ENCODE assay signal across 8 mouse cellular contexts in genomic region chr3:157533964-157534785, GRCm38 (mm10). TPM values are rescaled to one million over a fixed set of nuclear protein-coding genes. Genes with fewer than 3 reads are reported as not detected.
DNase-seq lines count a peak whose midpoint lies in the region; ATAC-seq and TF ChIP-seq lines count a peak whose summit lies in the region.

TSS of gene Zranb2 (plus strand) at chr3:157534160.

- H3K9me3 ChIP-seq in ES-E14 (ENCODE audit: control insufficient read depth, insufficient read depth, low read depth, low read length): no peaks in the 10 kb centered on the region
- no peaks in the 10 kb centered on the region; the same call in 1 of the 2 replicates for H3K9me3 ChIP-seq in forebrain, embryonic 14.5 days (replicated peaks; ENCODE audit: control insufficient read depth, low read length)
- peaks cover 3% of the 10 kb centered on the region; the same call in 1 of the 2 replicates for H3K9me3 ChIP-seq in liver, postnatal 0 days (ENCODE audit: low read length)
- no peaks in the 10 kb centered on the region for H3K9me3 ChIP-seq in neural tube, embryonic 13.5 days

- 0 out of 4 replicates have a peak, but pooled peaks cover 0 to 1% of the 10 kb centered on the region in 2 experiments for H3K4me1 ChIP-seq in ES-E14 (ENCODE audit: control insufficient read depth in 2 of 2, insufficient read depth in 2 of 2, low read length in 2 of 2, poor library complexity in 1 of 2)
- peaks cover 6% of the 10 kb centered on the region for H3K4me1 ChIP-seq in forebrain, embryonic 14.5 days (ENCODE audit: control insufficient read depth, insufficient read depth, low read length)
- H3K4me1 ChIP-seq in liver, postnatal 0 days (ENCODE audit: insufficient read depth): peaks cover 7% of the 10 kb centered on the region
- peaks cover 20% of the 10 kb centered on the region for H3K4me1 ChIP-seq in neural tube, embryonic 13.5 days (replicated peaks)

- no peak; the same call in 1 of the 2 replicates for TF ChIP-seq EP300 in liver, postnatal 0 days (IDR thresholded peaks at IDR 0.05; ENCODE audit: low read depth)

- peaks cover 4% of the 10 kb centered on the region for H3K36me3 ChIP-seq in ES-E14 (ENCODE audit: control insufficient read depth, insufficient read depth, low read length, poor library complexity, severe bottlenecking)
- H3K36me3 ChIP-seq in forebrain, embryonic 14.5 days (ENCODE audit: control insufficient read depth, insufficient read depth, low read length): peaks cover 18% of the 10 kb centered on the region
- H3K36me3 ChIP-seq in liver, postnatal 0 days (replicated peaks; ENCODE audit: insufficient read depth, low read length): peaks cover 13% of the 10 kb centered on the region
- peaks cover 18% of the 10 kb centered on the region for H3K36me3 ChIP-seq in neural tube, embryonic 13.5 days

- peak within 1 kb of the TSS; percentile 94 for H3K9ac ChIP-seq in ES-E14 (ENCODE audit: insufficient read depth, low read depth, low read length, poor library complexity, severe bottlenecking)
- peak within 1 kb of the TSS; percentile 90 for H3K9ac ChIP-seq in forebrain, embryonic 14.5 days (ENCODE audit: low read length)
- peak within 1 kb of the TSS; percentile 91 for H3K9ac ChIP-seq in liver, postnatal 0 days (replicated peaks)
- H3K9ac ChIP-seq in neural tube, embryonic 13.5 days: peak within 1 kb of the TSS; percentile 95

- H3K4me3 ChIP-seq in ES-E14 (ENCODE audit: insufficient read depth in 1 of 2, low read depth in 1 of 2, low read length in 2 of 2, poor library complexity in 1 of 2, severe bottlenecking in 1 of 2): peak within 1 kb of the TSS; percentile 80 to 83
- peak within 1 kb of the TSS; percentile 80 for H3K4me3 ChIP-seq in forebrain, embryonic 14.5 days (ENCODE audit: low read depth, low read length)
- H3K4me3 ChIP-seq in liver, postnatal 0 days (ENCODE audit: low read depth, low read length): peak within 1 kb of the TSS; percentile 89
- peak within 1 kb of the TSS; percentile 91 for H3K4me3 ChIP-seq in neural tube, embryonic 13.5 days

- intact Hi-C loops in heart, postnatal 10 days (cut with DNase I): loop anchor here (10.0 kb wide), 1 partner anchor 501 kb away; the partner anchor contains the start of genes Lrrc40 and Srsf11

- H3K27me3 ChIP-seq in forebrain, embryonic 14.5 days (replicated peaks; ENCODE audit: control insufficient read depth, insufficient read depth, low read length): peaks cover 29% of the 10 kb centered on the region
- H3K27me3 ChIP-seq in liver, postnatal 0 days (ENCODE audit: insufficient read depth, low read length): peaks cover 24% of the 10 kb centered on the region
- peaks cover 40% of the 10 kb centered on the region for H3K27me3 ChIP-seq in neural tube, embryonic 13.5 days

- DNase-seq in ES-E14 (ENCODE audit: low read depth, low spot score): peak; percentile 83
- peak; percentile 92 for DNase-seq in cerebellum, adult 11 months
- peak; percentile 96 for DNase-seq in forebrain, embryonic 14.5 days (ENCODE audit: low spot score)
- DNase-seq in heart, postnatal 10 days: peak; percentile 95 to 97
- DNase-seq in layer of hippocampus, adult 11-12 months (ENCODE audit: low spot score): peak; percentile 93
- peak; percentile 95 for DNase-seq in liver, postnatal 0 days
- peak; percentile 85 for DNase-seq in telencephalon, adult 2 months (ENCODE audit: low read depth, low spot score)

- WGBS in forebrain, embryonic 14.5 days: under 1% methylated on average over 75 of the region's 91 CpGs
- WGBS in liver, postnatal 0 days (ENCODE audit: insufficient replicate concordance): under 1% methylated on average over 84 of the region's 91 CpGs
- under 1% methylated on average over 90 of the region's 91 CpGs for WGBS in neural tube, embryonic 13.5 days

- ATAC-seq in forebrain, embryonic 14.5 days: peak; percentile 97
- peak; percentile 92 for ATAC-seq in liver, postnatal 0 days
- peak; percentile 98 for ATAC-seq in neural tube, embryonic 13.5 days (ENCODE audit: low read depth)

- H3K4me2 ChIP-seq in forebrain, embryonic 14.5 days (ENCODE audit: low read length): peak within 1 kb of the TSS; percentile 58
- peak within 1 kb of the TSS; percentile 79 for H3K4me2 ChIP-seq in liver, postnatal 0 days (ENCODE audit: low read depth, low read length)
- peak within 1 kb of the TSS; percentile 90 for H3K4me2 ChIP-seq in neural tube, embryonic 13.5 days

- TF ChIP-seq CTCF in liver, postnatal 0 days (IDR thresholded peaks at IDR 0.05; ENCODE audit: low read depth): no peak

- peak within 1 kb of the TSS; percentile 84 for H3K27ac ChIP-seq in ES-E14 (ENCODE audit: insufficient read depth, low read depth, low read length, poor library complexity, severe bottlenecking)
- peak within 1 kb of the TSS; percentile 93 for H3K27ac ChIP-seq in forebrain, embryonic 14.5 days (ENCODE audit: low read depth, low read length)
- H3K27ac ChIP-seq in liver, postnatal 0 days (ENCODE audit: low read depth): peak within 1 kb of the TSS; percentile 97
- H3K27ac ChIP-seq in neural tube, embryonic 13.5 days (replicated peaks): peak within 1 kb of the TSS; percentile 93

- in situ Hi-C loops in ES-E14 (cut with MboI; ENCODE audit: low sequenced_read_pairs in 2 of 2, unreplicated experiment in 2 of 2): loop anchor here in 1 of 2 experiments (25.0 kb wide), 1 partner anchor 478 kb away; no protein-coding TSS in a partner anchor

TF ChIP-seq in ES-E14, 5 proteins besides CTCF, POLR2A, EP300 and RAD21:
- no peak for TF ChIP-seq ZC3H11A (IDR thresholded peaks at IDR 0.05; ENCODE audit: borderline replicate concordance, low read depth, low read length)
- 0 out of 2 replicates have a peak, but pooled peaks have one; percentile 3 for TF ChIP-seq MAFK (IDR thresholded peaks at IDR 0.05; ENCODE audit: insufficient read depth, low read depth, low read length)
- TF ChIP-seq HCFC1 (IDR thresholded peaks at IDR 0.05; ENCODE audit: borderline replicate concordance, insufficient read depth, low read length): peak; percentile 79
- no peak for TF ChIP-seq ZNF384 (IDR thresholded peaks at IDR 0.05; ENCODE audit: low read depth, low read length)
- no peak for TF ChIP-seq CHD2 (IDR thresholded peaks at IDR 0.05; ENCODE audit: low read depth, low read length)

RNA-seq across cellular contexts. Expression of gene Zranb2, which starts in this region (rescaled TPM):
- total RNA-seq in ES-E14 (2012; rRNA removed): 62.7 and 72.6 TPM in 2 replicates
- 105 and 121 TPM in 2 replicates for polyA plus RNA-seq in forebrain, embryonic 14.5 days (2014; fragmentation: Nextera tagmentation; extraction: Ambion mirVana)
- 10 to 100 TPM; 45.8 to 53.6 TPM for total RNA-seq in heart, postnatal 10 days (2021)
- polyA plus RNA-seq in liver, postnatal 0 days (2015; fragmentation: Nextera tagmentation; extraction: Ambion mirVana): 24.6 and 28.4 TPM in 2 replicates
- polyA plus RNA-seq in neural tube, embryonic 13.5 days (2015; fragmentation: Nextera tagmentation; extraction: Ambion mirVana): 103 and 108 TPM in 2 replicates

Comparison
In these comparisons a context has a peak if more than half of its experiments do, and no peak if none do; other contexts are left out.
1. Peak in every context shown above with its lines: DNase-seq, ATAC-seq, H3K4me3 ChIP-seq and H3K27ac ChIP-seq.